Mouse (Mus musculus) cerebellum, adult 2 months (tissue): Measurements from ENCODE around the gene Faf1.

Source experiments
- CTCF ChIP-seq: fragments of 200-500 bp; IDR thresholded peaks from 2 replicates; pipeline ENCODE4 v1.5.1; 2011; ENCODE audit warnings: low read depth, mild to moderate bottlenecking, control low read depth, low read length, moderate library complexity, borderline replicate concordance; ENCODE audit not compliant: insufficient read depth
- POLR2A ChIP-seq: fragments of 200-500 bp; IDR thresholded peaks from 2 replicates; pipeline ENCODE4 v1.6.1; 2011; ENCODE audit warnings: low read length, control low read depth, borderline replicate concordance; ENCODE audit not compliant: insufficient read depth

- TF ChIP-seq CTCF: no peak
- no peak for TF ChIP-seq POLR2A
Observed at GRCm38 (mm10) chr4:109806408-109806807, 130.0 kb downstream of the Faf1 start.
